Mouse (Mus musculus): ENCODE measurements around the gene Morn3.

- peak; percentile 81 for TF ChIP-seq POLR2A (IDR thresholded peaks at IDR 0.05; ENCODE audit: low read depth, low read length)
- peak; percentile 78 for TF ChIP-seq HCFC1 (IDR thresholded peaks at IDR 0.05; ENCODE audit: low read depth, low read length)
- peak; percentile 74 for TF ChIP-seq IRF4 (IDR thresholded peaks at IDR 0.05; ENCODE audit: low read depth, low read length)
- no peak for TF ChIP-seq SMC3 (IDR thresholded peaks at IDR 0.05; ENCODE audit: low read depth, low read length)
- peak; percentile 78 for TF ChIP-seq JUN (IDR thresholded peaks at IDR 0.05; ENCODE audit: insufficient read depth, low read depth, low read length)
- TF ChIP-seq ETS1 (conservative IDR thresholded peaks at IDR 0.05; ENCODE audit: low read depth, low read length) = peak; percentile 42
- no peak for TF ChIP-seq ZC3H11A (IDR thresholded peaks at IDR 0.05; ENCODE audit: low read depth, low read length)
- TF ChIP-seq CTCF (conservative IDR thresholded peaks at IDR 0.05 in 1 of 2, IDR thresholded peaks at IDR 0.05 in 1 of 2; ENCODE audit: low read depth in 2 of 2, low read length in 2 of 2) = peak in 1 of 2 experiments; percentile 48; a peak in 2 of 4 replicates
- no peak for TF ChIP-seq MEF2A (IDR thresholded peaks at IDR 0.05; ENCODE audit: borderline replicate concordance, low read depth, low read length)
- no peak for TF ChIP-seq KAT2A (IDR thresholded peaks at IDR 0.05; ENCODE audit: insufficient replicate concordance, low read length)
- peak; percentile 98 for TF ChIP-seq NRF1 (IDR thresholded peaks at IDR 0.05; ENCODE audit: low read depth, low read length)
Observed at GRCm38 (mm10) chr5:123057366-123058250, 10.8 kb upstream of the Morn3 start.
